Mouse (Mus musculus): ENCODE measurements around the gene Fbxl13. TPM values are rescaled to one million over a fixed set of nuclear protein-coding genes. Genes with fewer than 3 reads are reported as not detected.
"Not testable (repeated sequence)": the region's sequence is repeated elsewhere in the genome, so short reads cannot be mapped to it uniquely, and the experiment has no call there.

Fbxl13 gene
- polyA plus RNA-seq, 1 experiment from 2014 or later: 0.09 TPM

DNA sequence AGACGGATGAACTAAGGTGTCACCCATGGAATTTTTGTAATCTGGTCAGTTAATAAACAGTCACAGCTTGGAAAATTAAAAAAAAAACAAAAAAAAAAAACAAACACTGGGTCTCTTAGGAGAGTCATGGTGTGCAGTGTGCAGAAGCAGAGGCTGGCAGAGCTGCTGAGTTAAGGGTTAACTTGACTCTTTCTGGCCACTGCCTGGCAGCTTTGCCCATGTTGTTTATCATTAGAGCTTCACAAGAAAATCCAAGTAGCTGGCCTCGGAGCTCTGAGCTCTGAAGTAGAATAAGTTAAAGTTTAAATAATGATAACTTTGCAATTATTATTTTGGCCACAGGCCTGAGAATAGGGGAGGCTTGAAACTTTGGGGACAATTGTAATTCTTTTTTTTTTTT is 45.9 kb downstream of the Fbxl13 start:
- not testable (repeated sequence) for H3K9ac ChIP-seq; H3K9me3 ChIP-seq (replicated peaks); H3K36me3 ChIP-seq (ENCODE audit: poor library complexity, severe bottlenecking); ATAC-seq; H3K4me1 ChIP-seq; H3K4me3 ChIP-seq; H3K27me3 ChIP-seq; H3K4me2 ChIP-seq; H3K27ac ChIP-seq
- 85% methylated on average over 2 of the region's 2 CpGs for WGBS

DNA sequence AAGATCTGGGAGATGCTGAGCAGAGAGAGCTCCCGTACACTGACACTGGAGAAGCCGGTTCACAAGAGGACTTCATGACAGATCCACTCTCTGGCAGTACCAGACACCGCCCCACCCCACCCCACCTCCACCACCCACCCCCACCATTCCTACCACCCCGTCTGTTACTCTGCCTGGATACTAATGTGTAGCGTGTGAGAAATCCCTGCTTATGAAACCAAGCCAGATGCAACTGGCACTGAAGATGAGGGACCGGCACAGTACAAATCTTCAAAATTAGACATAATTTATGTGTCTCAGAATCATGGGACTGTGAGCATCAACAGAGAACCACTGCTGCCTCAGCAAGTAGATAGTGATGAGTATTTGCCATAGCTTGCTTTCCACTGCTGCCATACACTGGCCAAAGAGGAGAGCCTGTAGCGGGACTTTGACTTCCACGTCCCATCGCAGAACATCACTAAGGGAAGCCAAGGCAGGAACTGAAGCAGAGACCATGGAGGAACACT is 52.2 kb downstream of the Fbxl13 start:
- Histone ChIP-seq H3K27ac (no peak overlapping the region), H3K4me3 (no peak overlapping the region)

GRCm38 (mm10) chr5:21592106-21592505 is 53.3 kb downstream of the Fbxl13 start:
- Histone ChIP-seq H3K9me3 (replicated peaks) (no peaks in the 10 kb centered on the region), H3K4me1 (no peaks in the 10 kb centered on the region), H3K4me2 (no peak overlapping the region), H3K27me3 (no peaks in the 10 kb centered on the region), H3K9ac (no peak overlapping the region), H3K4me3 (no peak overlapping the region), H3K27ac (no peak overlapping the region), H3K36me3 (ENCODE audit: poor library complexity, severe bottlenecking) (no peaks in the 10 kb centered on the region)
- no peak for ATAC-seq
- 90% methylated on average over 2 of the region's 2 CpGs for WGBS

More for the DNA sequence above, 52.2 kb downstream of the Fbxl13 start:
- no peaks in the 10 kb centered on the region for H3K9me3 ChIP-seq (replicated peaks)
- no peak overlapping the region for H3K9ac ChIP-seq
- H3K4me2 ChIP-seq: no peak overlapping the region
- no peaks in the 10 kb centered on the region for H3K4me1 ChIP-seq
- ATAC-seq: no peak
- no peaks in the 10 kb centered on the region for H3K36me3 ChIP-seq (ENCODE audit: poor library complexity, severe bottlenecking)
- WGBS: 94% methylated on average over 9 of the region's 9 CpGs
- H3K27me3 ChIP-seq: no peaks in the 10 kb centered on the region

DNA sequence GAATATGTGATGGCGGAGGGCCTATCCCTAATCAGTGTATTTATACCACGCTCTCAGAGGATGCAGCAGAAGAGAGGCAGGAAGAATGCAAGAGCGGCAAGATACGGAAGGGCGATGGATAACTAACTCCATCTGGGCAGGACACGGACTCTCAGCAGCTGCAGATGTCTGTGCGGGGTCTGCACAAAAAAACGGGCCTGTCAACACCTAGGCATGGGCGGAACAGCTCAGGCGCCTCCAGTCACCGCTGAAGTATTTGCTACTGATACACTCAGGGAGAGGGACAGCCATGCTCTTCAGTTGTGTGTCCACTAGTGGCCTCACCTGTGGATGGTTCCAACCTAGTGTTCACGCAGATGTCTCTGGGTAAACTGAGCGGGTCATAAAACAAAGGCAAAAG is 57.2 kb downstream of the Fbxl13 start:
- 88% methylated on average over 13 of the region's 13 CpGs for WGBS
- Histone ChIP-seq H3K4me2 (no peak overlapping the region), H3K4me1 (no peaks in the 10 kb centered on the region), H3K4me3 (no peak overlapping the region), H3K9me3 (replicated peaks) (no peaks in the 10 kb centered on the region), H3K36me3 (ENCODE audit: poor library complexity, severe bottlenecking) (no peaks in the 10 kb centered on the region), H3K27ac (no peak overlapping the region), H3K27me3 (no peaks in the 10 kb centered on the region), H3K9ac (no peak overlapping the region)
- no peak for ATAC-seq

DNA sequence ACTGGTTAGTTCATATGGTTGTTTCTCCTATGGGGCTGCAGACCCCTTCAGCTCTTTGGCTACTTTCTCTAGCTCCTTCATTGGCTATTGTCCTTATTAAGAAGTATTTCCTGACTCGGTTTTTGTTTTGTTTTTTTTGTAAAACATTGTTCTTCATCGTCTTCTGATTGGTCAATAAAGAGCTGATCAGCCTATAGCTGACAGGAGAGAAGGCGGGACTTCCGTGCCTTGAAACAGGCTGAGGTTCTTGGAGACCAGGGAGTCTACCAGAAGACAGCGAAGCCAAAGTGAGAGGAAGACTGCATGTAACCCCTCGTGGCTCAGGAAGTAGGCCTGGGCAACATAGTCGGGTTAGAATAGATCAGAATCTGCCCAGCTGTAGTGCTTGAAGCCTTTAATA is 57.8 kb downstream of the Fbxl13 start:
- Histone ChIP-seq H3K4me1 (no peaks in the 10 kb centered on the region), H3K9ac (no peak overlapping the region), H3K27ac (no peak overlapping the region), H3K36me3 (ENCODE audit: poor library complexity, severe bottlenecking) (no peaks in the 10 kb centered on the region), H3K9me3 (replicated peaks) (no peaks in the 10 kb centered on the region), H3K4me2 (no peak overlapping the region), H3K27me3 (no peaks in the 10 kb centered on the region), H3K4me3 (no peak overlapping the region)
- 80% methylated on average over 7 of the region's 7 CpGs for WGBS
- no peak for ATAC-seq

GRCm38 (mm10) chr5:21586763-21587162 is 58.7 kb downstream of the Fbxl13 start:
- Histone ChIP-seq H3K4me1 (no peaks in the 10 kb centered on the region), H3K27me3 (no peaks in the 10 kb centered on the region), H3K4me3 (no peak overlapping the region), H3K9me3 (replicated peaks) (no peaks in the 10 kb centered on the region), H3K9ac (no peak overlapping the region), H3K27ac (no peak overlapping the region), H3K4me2 (no peak overlapping the region), H3K36me3 (ENCODE audit: poor library complexity, severe bottlenecking) (no peaks in the 10 kb centered on the region)
- ATAC-seq: no peak
- WGBS: 57% methylated on average over 6 of the region's 6 CpGs

DNA sequence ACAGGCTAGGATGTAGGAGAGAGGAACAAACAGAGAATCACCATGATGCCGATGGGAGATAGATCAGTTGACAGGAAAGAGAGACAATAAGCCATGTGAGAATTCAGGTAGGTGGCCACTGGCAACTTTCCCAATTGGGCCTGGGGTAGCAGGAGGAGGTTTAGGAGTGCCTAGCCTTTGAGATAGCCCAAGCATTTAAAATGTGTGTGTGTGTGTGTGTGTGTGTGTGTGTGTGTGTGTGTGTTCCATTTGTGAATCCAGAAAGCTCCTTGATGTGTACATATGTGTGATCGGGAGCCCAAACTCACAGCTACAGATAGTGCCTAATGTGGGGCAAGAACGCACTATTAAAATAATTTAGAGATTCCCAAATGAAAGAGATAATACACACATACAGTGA is 67.3 kb downstream of the Fbxl13 start:
- H3K4me3 ChIP-seq: no peak overlapping the region
- H3K4me2 ChIP-seq: no peak overlapping the region
- WGBS: 87% methylated on average over 3 of the region's 3 CpGs
- no peaks in the 10 kb centered on the region for H3K27me3 ChIP-seq
- no peaks in the 10 kb centered on the region for H3K36me3 ChIP-seq (ENCODE audit: poor library complexity, severe bottlenecking)
- no peak overlapping the region for H3K27ac ChIP-seq
- no peak for ATAC-seq
- H3K9ac ChIP-seq: no peak overlapping the region
- H3K9me3 ChIP-seq (replicated peaks): no peaks in the 10 kb centered on the region
- H3K4me1 ChIP-seq: no peaks in the 10 kb centered on the region

GRCm38 (mm10) chr5:21575210-21575550 is 70.3 kb downstream of the Fbxl13 start:
- 86% methylated on average over 13 of the region's 13 CpGs for WGBS
- Histone ChIP-seq H3K27me3 (no peaks in the 10 kb centered on the region), H3K9ac (no peak overlapping the region), H3K4me3 (no peak overlapping the region), H3K27ac (no peak overlapping the region), H3K4me2 (no peak overlapping the region), H3K4me1 (no peaks in the 10 kb centered on the region), H3K9me3 (replicated peaks) (no peaks in the 10 kb centered on the region), H3K36me3 (ENCODE audit: poor library complexity, severe bottlenecking) (no peaks in the 10 kb centered on the region)
- ATAC-seq: no peak

- no peak overlapping the region for H3K27ac ChIP-seq
- 79% methylated on average over 21 of the region's 21 CpGs for WGBS
- no peak for ATAC-seq
Observed at GRCm38 (mm10) chr5:21574386-21575209, 70.8 kb downstream of the Fbxl13 start.

DNA sequence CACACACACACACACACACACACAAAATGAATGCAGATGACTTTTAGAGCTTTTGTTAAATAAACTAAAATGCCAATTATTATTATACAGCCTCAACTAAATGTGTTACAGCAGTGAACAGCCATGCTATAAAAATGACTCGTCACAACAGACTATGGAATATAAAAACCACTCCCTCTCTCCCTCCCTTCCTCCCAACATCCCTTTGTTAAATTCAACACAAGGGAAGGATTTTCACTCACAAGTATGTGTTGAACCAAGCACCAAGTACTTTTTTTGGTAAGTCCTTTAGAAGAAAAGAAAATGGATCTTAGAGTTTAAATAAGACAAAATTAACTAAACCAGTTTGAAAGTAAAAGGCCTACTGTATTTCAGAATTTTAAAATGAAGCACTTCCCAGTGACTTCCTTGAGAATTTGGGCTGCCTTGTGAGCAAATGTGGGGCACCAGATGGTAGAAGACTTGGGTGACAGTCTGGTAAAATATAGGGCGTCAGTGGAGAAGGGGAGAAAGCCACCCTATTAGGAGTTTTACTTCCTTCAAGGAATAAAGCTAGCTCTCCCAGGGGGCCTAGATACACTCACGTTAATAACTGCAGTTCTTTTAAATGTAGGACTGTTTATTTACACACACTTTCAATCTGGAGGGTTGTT is 72.5 kb downstream of the Fbxl13 start:
- no peak for ATAC-seq
- WGBS: 68% methylated on average over 3 of the region's 3 CpGs
- Histone ChIP-seq H3K36me3 (ENCODE audit: poor library complexity, severe bottlenecking) (no peaks in the 10 kb centered on the region), H3K4me1 (no peaks in the 10 kb centered on the region), H3K27me3 (no peaks in the 10 kb centered on the region), H3K9me3 (replicated peaks) (no peaks in the 10 kb centered on the region), H3K4me2 (no peak overlapping the region), H3K4me3 (no peak overlapping the region), H3K27ac (no peak overlapping the region), H3K9ac (no peak overlapping the region)

More at GRCm38 (mm10) chr5:21574386-21575209, 70.8 kb downstream of the Fbxl13 start:
- no peaks in the 10 kb centered on the region for H3K36me3 ChIP-seq (ENCODE audit: poor library complexity, severe bottlenecking)
- H3K4me1 ChIP-seq: no peaks in the 10 kb centered on the region
- H3K9me3 ChIP-seq (replicated peaks): no peaks in the 10 kb centered on the region
- no peak overlapping the region for H3K9ac ChIP-seq
- no peak overlapping the region for H3K4me3 ChIP-seq
- H3K4me2 ChIP-seq: no peak overlapping the region
- no peaks in the 10 kb centered on the region for H3K27me3 ChIP-seq

DNA sequence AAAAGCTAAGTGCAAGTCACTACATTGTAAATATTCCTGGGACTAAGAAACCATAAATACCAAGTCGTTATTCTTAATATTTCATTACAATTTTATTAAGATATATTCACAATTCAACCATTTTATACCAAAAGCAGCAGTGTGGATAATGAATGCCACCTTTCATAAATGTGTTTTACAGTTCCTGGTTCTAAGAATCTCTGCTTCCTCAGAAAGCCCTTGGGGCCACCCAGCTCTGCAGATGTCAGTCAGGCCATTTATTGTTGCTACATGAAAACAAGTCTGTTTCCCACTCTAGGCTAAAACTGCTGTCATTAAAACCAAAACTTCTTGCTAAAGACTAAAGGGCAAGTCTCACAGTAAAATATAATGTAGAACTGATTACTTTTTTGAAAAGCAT is 77.7 kb downstream of the Fbxl13 start:
- Histone ChIP-seq H3K27ac (no peak overlapping the region), H3K4me3 (no peak overlapping the region), H3K9me3 (replicated peaks) (no peaks in the 10 kb centered on the region), H3K4me1 (no peaks in the 10 kb centered on the region), H3K27me3 (no peaks in the 10 kb centered on the region), H3K4me2 (no peak overlapping the region), H3K9ac (no peak overlapping the region), H3K36me3 (ENCODE audit: poor library complexity, severe bottlenecking) (no peaks in the 10 kb centered on the region)
- no peak for ATAC-seq
- WGBS: 86% methylated on average over 1 of the region's 1 CpGs

DNA sequence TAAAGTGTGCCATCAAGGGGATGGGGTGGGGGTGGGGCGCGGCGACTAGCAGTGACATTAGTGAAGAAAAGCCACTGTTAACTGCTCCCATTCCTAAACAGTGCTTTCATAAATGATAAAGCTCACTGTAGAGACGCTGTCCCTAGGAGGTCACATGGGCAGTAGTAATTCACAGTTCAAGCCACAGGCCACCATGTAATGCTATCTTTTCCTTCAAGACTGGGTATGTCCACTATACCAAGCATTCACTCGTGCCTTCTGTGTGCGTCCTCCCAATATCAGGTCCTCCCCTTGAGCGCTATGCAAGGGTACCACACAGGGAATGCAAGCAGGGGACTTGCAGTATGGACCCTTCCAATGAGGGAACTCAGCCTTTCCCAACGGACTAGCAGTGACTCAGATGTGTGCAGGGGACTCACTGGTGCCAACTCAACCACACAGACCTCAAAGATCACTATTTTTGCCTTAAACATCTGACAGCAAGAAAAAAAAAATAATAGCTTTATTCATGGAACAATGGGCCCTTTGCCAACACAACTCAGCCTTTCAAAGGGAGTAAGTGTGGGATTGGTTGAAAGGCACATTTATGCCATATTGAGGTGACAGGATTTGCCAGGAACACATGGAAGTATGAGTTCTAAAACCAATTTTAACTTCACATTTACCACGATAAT is 79.9 kb downstream of the Fbxl13 start:
- Histone ChIP-seq H3K27me3 (no peaks in the 10 kb centered on the region), H3K4me2 (no peak overlapping the region), H3K4me3 (no peak overlapping the region), H3K9me3 (replicated peaks) (no peaks in the 10 kb centered on the region), H3K9ac (no peak overlapping the region), H3K4me1 (no peaks in the 10 kb centered on the region), H3K36me3 (ENCODE audit: poor library complexity, severe bottlenecking) (no peaks in the 10 kb centered on the region), H3K27ac (no peak overlapping the region)
- ATAC-seq: no peak
- 90% methylated on average over 9 of the region's 9 CpGs for WGBS

Data from forebrain, embryonic 13.5 days (tissue).